Mouse (Mus musculus): ENCODE results near the gene 1700030J22Rik. TPM values are rescaled to one million over a fixed set of nuclear protein-coding genes. Genes with fewer than 3 reads are reported as not detected.
A peak's percentile ranks its signal among the peaks of the same experiment; 100 is the strongest.

1700030J22Rik gene
- polyA plus RNA-seq, 1 experiment from 2014 or later: 1.8 TPM

GRCm38 (mm10) chr8:116952428-116952827 lies 26.3 kb downstream of the 1700030J22Rik start:
- whole genome bisulfite sequencing: 81% methylated on average over 8 of the region's 8 CpGs
- H3K9me3 ChIP-seq (ENCODE audit: low read depth, low read length): no peaks in the 10 kb centered on the region
- H3K4me3 ChIP-seq (ENCODE audit: low read depth, low read length): no peak overlapping the region
- H3K4me1 ChIP-seq (ENCODE audit: insufficient read depth): 0 out of 2 replicates have a peak, but pooled peaks cover 3% of the 10 kb centered on the region
- H3K36me3 ChIP-seq (ENCODE audit: insufficient read depth): peaks cover 46% of the 10 kb centered on the region
- H3K9ac ChIP-seq: no peak overlapping the region
- no peak overlapping the region for H3K27ac ChIP-seq (ENCODE audit: low read depth)
- H3K4me2 ChIP-seq: no peak overlapping the region
- ATAC-seq (ENCODE audit: insufficient read depth) (no peak), DNase-seq (no peak)
- no peaks in the 10 kb centered on the region for H3K27me3 ChIP-seq (ENCODE audit: insufficient read depth, low read length)
- TF ChIP-seq CTCF (IDR thresholded peaks at IDR 0.05; ENCODE audit: low read depth): no peak

- Histone ChIP-seq H3K9ac (no peak overlapping the region), H3K9me3 (ENCODE audit: low read depth, low read length) (no peaks in the 10 kb centered on the region), H3K27ac (ENCODE audit: low read depth) (peak overlapping the region; percentile 58; the same call in 1 of the 2 replicates), H3K27me3 (ENCODE audit: insufficient read depth, low read length) (no peaks in the 10 kb centered on the region), H3K36me3 (ENCODE audit: insufficient read depth) (peaks cover 39% of the 10 kb centered on the region), H3K4me1 (ENCODE audit: insufficient read depth) (0 out of 2 replicates have a peak, but pooled peaks cover 3% of the 10 kb centered on the region), H3K4me3 (ENCODE audit: low read depth, low read length) (no peak overlapping the region), H3K4me2 (no peak overlapping the region)
- WGBS: 89% methylated on average over 2 of the region's 2 CpGs
- no peak for TF ChIP-seq CTCF (IDR thresholded peaks at IDR 0.05; ENCODE audit: low read depth)
- peak; percentile 13; the same call in 1 of the 2 replicates for ATAC-seq (ENCODE audit: insufficient read depth)
- DNase-seq: no peak
Measured at GRCm38 (mm10) chr8:116951778-116952177, 27.0 kb downstream of the 1700030J22Rik start.

- Histone ChIP-seq H3K9ac (no peak overlapping the region), H3K4me3 (ENCODE audit: low read depth, low read length) (no peak overlapping the region), H3K27ac (ENCODE audit: low read depth) (peak overlapping the region; percentile 27; the same call in 1 of the 2 replicates), H3K36me3 (ENCODE audit: insufficient read depth) (peaks cover 35% of the 10 kb centered on the region), H3K4me2 (no peak overlapping the region), H3K27me3 (ENCODE audit: insufficient read depth, low read length) (no peaks in the 10 kb centered on the region), H3K4me1 (ENCODE audit: insufficient read depth) (0 out of 2 replicates have a peak, but pooled peaks cover 3% of the 10 kb centered on the region), H3K9me3 (ENCODE audit: low read depth, low read length) (no peaks in the 10 kb centered on the region)
- DNase-seq (peak; percentile 79), ATAC-seq (ENCODE audit: insufficient read depth) (peak; percentile 72)
- TF ChIP-seq CTCF (IDR thresholded peaks at IDR 0.05; ENCODE audit: low read depth): no peak
- 44% methylated on average over 5 of the region's 5 CpGs for WGBS
Measured at GRCm38 (mm10) chr8:116951369-116951768, 27.4 kb downstream of the 1700030J22Rik start.

GRCm38 (mm10) chr8:116947589-116947988 lies 31.2 kb downstream of the 1700030J22Rik start:
- H3K36me3 ChIP-seq (ENCODE audit: insufficient read depth): no peaks in the 10 kb centered on the region
- no peak for DNase-seq
- no peak for TF ChIP-seq CTCF (IDR thresholded peaks at IDR 0.05; ENCODE audit: low read depth)
- 0 out of 2 replicates have a peak, but pooled peaks cover 7% of the 10 kb centered on the region for H3K4me1 ChIP-seq (ENCODE audit: insufficient read depth)
- H3K27me3 ChIP-seq (ENCODE audit: insufficient read depth, low read length): no peaks in the 10 kb centered on the region
- no peaks in the 10 kb centered on the region for H3K9me3 ChIP-seq (ENCODE audit: low read depth, low read length)
- H3K4me2 ChIP-seq: no peak overlapping the region
- no peak for ATAC-seq (ENCODE audit: insufficient read depth)
- no peak overlapping the region for H3K4me3 ChIP-seq (ENCODE audit: low read depth, low read length)
- H3K27ac ChIP-seq (ENCODE audit: low read depth): 0 out of 2 replicates have a peak overlapping the region, but pooled peaks have one; percentile 15
- 65% methylated on average over 7 of the region's 7 CpGs for WGBS
- no peak overlapping the region for H3K9ac ChIP-seq

- no peak overlapping the region for H3K27ac ChIP-seq (ENCODE audit: low read depth)
- DNase-seq (no peak), ATAC-seq (ENCODE audit: insufficient read depth) (no peak)
- 83% methylated on average over 6 of the region's 6 CpGs for WGBS
- H3K4me2 ChIP-seq: peak overlapping the region; percentile 32; the same call in 1 of the 2 replicates
- H3K27me3 ChIP-seq (ENCODE audit: insufficient read depth, low read length): no peaks in the 10 kb centered on the region
- no peak overlapping the region for H3K9ac ChIP-seq
- H3K4me1 ChIP-seq (ENCODE audit: insufficient read depth): 0 out of 2 replicates have a peak, but pooled peaks cover 7% of the 10 kb centered on the region
- no peak overlapping the region for H3K4me3 ChIP-seq (ENCODE audit: low read depth, low read length)
- no peak for TF ChIP-seq CTCF (IDR thresholded peaks at IDR 0.05; ENCODE audit: low read depth)
- no peaks in the 10 kb centered on the region for H3K9me3 ChIP-seq (ENCODE audit: low read depth, low read length)
- no peaks in the 10 kb centered on the region for H3K36me3 ChIP-seq (ENCODE audit: insufficient read depth)
Measured at GRCm38 (mm10) chr8:116946851-116947250, 31.9 kb downstream of the 1700030J22Rik start.

GRCm38 (mm10) chr8:116946268-116946838 lies 32.4 kb downstream of the 1700030J22Rik start:
- no peak for DNase-seq
- Histone ChIP-seq H3K27me3 (ENCODE audit: insufficient read depth, low read length) (no peaks in the 10 kb centered on the region), H3K9me3 (ENCODE audit: low read depth, low read length) (no peaks in the 10 kb centered on the region), H3K9ac (peak overlapping the region; percentile 9; the same call in 1 of the 2 replicates), H3K4me1 (ENCODE audit: insufficient read depth) (0 out of 2 replicates have a peak, but pooled peaks cover 7% of the 10 kb centered on the region), H3K4me3 (ENCODE audit: low read depth, low read length) (no peak overlapping the region), H3K4me2 (peak overlapping the region; percentile 32), H3K36me3 (ENCODE audit: insufficient read depth) (no peaks in the 10 kb centered on the region), H3K27ac (ENCODE audit: low read depth) (peak overlapping the region; percentile 30; the same call in 1 of the 2 replicates)
- no peak for TF ChIP-seq CTCF (IDR thresholded peaks at IDR 0.05; ENCODE audit: low read depth)
- ATAC-seq (ENCODE audit: insufficient read depth): no peak
- 66% methylated on average over 21 of the region's 21 CpGs for WGBS

GRCm38 (mm10) chr8:116945169-116945910 lies 33.4 kb downstream of the 1700030J22Rik start:
- 0 out of 2 replicates have a peak overlapping the region, but pooled peaks have one; percentile 12 for H3K27ac ChIP-seq (ENCODE audit: low read depth)
- DNase-seq (no peak), ATAC-seq (ENCODE audit: insufficient read depth) (no peak)
- H3K4me1 ChIP-seq (ENCODE audit: insufficient read depth): 0 out of 2 replicates have a peak, but pooled peaks cover 4% of the 10 kb centered on the region
- WGBS: 71% methylated on average over 9 of the region's 9 CpGs
- H3K27me3 ChIP-seq (ENCODE audit: insufficient read depth, low read length): no peaks in the 10 kb centered on the region
- 0 out of 2 replicates have a peak overlapping the region, but pooled peaks have one; percentile 96 for H3K4me2 ChIP-seq
- no peak for TF ChIP-seq CTCF (IDR thresholded peaks at IDR 0.05; ENCODE audit: low read depth)
- H3K9ac ChIP-seq: no peak overlapping the region
- H3K4me3 ChIP-seq (ENCODE audit: low read depth, low read length): no peak overlapping the region
- H3K36me3 ChIP-seq (ENCODE audit: insufficient read depth): 0 out of 2 replicates have a peak, but pooled peaks cover 9% of the 10 kb centered on the region
- no peaks in the 10 kb centered on the region for H3K9me3 ChIP-seq (ENCODE audit: low read depth, low read length)
